Mouse (Mus musculus) liver, postnatal 0 days (tissue): ENCODE measurements around the gene Gm49378.

ENCODE experiments used
- CTCF ChIP-seq: sonication (generic); IDR thresholded peaks from 2 replicates; pipeline ENCODE4 v1.5.1; 2016; ENCODE audit warnings: antibody characterized with exemption, low read depth
- EP300 ChIP-seq: IDR thresholded peaks from 2 replicates; pipeline ENCODE4 v1.6.1; 2016; ENCODE audit warnings: antibody characterized with exemption, low read depth, mild to moderate bottlenecking

GRCm38 (mm10) chr14:55641291-55641690 is 3.6 kb upstream of the Gm49378 start:
- no peak for TF ChIP-seq EP300
- no peak for TF ChIP-seq CTCF
